Mouse (Mus musculus) adrenal gland, postnatal 0 days (tissue): ENCODE measurements around the gene Il1f6. TPM values are rescaled to one million over a fixed set of nuclear protein-coding genes. Genes with fewer than 3 reads are reported as not detected.

Source experiments
- polyA plus RNA-seq: library from polyadenylated mRNA; unstranded; fragments of >200 nt; fragmentation: Nextera tagmentation; extraction: Ambion mirVana; gene quantifications from 2 replicates; pipeline ENCODE4 v1.2.1, GENCODE M21; 2015

Gene Il1f6
- polyA plus RNA-seq: 0.58 TPM in 1 of 2 replicates, not detected in the other

DNA sequence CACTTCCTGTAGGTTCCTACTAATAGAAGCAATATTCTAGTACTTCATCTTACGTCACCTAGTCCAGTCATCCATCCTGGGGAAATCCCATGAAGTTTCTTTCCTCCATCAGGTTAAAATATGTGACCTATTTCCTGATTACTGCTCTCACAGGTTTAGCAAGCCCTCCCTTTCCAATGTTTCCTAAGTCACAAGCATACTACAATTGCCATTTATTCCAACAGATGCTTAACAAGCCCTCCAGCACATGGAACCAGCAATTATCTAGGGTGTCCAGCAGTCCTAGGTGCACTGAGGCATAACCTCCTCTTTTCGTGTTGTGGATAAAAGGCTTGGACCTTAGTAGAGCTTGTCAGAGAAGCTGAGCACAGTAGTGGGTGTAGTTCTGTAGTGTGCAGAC lies at the start of gene Il1f6:
Gene Il1f6 (plus strand): TSS at position 301 of the 400 bp plus-strand sequence.

GRCm38 (mm10) chr2:24186176-24186575 lies 29.0 kb upstream of the Il1f6 start, which contains the start of gene Il1f9:
Il1f9 (plus strand) TSS chr2:24186476.

Other genes starting within 250 kb of the Il1f6 start
- 10.1 and 13.9 TPM in 2 replicates for gene Hnmt, start 166.0 kb upstream of the Il1f6 start, polyA plus RNA-seq
- gene Tbpl2, start 118.8 kb upstream of the Il1f6 start, polyA plus RNA-seq: not detected in 2 replicates
- not detected in 2 replicates for gene Il1f8, start 62.3 kb upstream of the Il1f6 start, polyA plus RNA-seq
- gene Il1f9, start 28.9 kb upstream of the Il1f6 start, polyA plus RNA-seq: 0.15 and 0.19 TPM in 2 replicates
- 0.39 TPM in 1 of 2 replicates, not detected in the other for gene Il1f5, start 61.5 kb downstream of the Il1f6 start, polyA plus RNA-seq
- gene Il1f10, start 75.8 kb downstream of the Il1f6 start, polyA plus RNA-seq: not detected in 2 replicates
- gene Il1rn, start 121.4 kb downstream of the Il1f6 start, polyA plus RNA-seq: 0.62 and 1.1 TPM in 2 replicates
- gene Psd4, start 152.2 kb downstream of the Il1f6 start, polyA plus RNA-seq: 0.25 and 0.97 TPM in 2 replicates